Mouse (Mus musculus) left cerebral cortex, postnatal 36 days (tissue): Measurements from ENCODE around the gene Stard13. TPM values are rescaled to one million over a fixed set of nuclear protein-coding genes. Genes with fewer than 3 reads are reported as not detected.

Experiments used
- DNase-seq, 2 experiments: peaks; one replicate each; pipeline ENCODE4 v3.0.0; 2021 to 2022; ENCODE audit warnings: low spot score in 2 of 2, mixed read lengths in 1 of 2
- intact Hi-C: fragments of 180-260 bp; cut with DNase I; formaldehyde crosslinking; loops from one replicate; pipeline ENCODE4 v1.15.1; 2025
- total RNA-seq, 2 experiments: library from RNA; stranded (reverse); gene quantifications; 2 replicates each; pipeline ENCODE4 v1.2.3; 2021

Stard13 gene
- total RNA-seq, 2 experiments from 2014 or later: 10.1 to 11.1 TPM

DNA sequence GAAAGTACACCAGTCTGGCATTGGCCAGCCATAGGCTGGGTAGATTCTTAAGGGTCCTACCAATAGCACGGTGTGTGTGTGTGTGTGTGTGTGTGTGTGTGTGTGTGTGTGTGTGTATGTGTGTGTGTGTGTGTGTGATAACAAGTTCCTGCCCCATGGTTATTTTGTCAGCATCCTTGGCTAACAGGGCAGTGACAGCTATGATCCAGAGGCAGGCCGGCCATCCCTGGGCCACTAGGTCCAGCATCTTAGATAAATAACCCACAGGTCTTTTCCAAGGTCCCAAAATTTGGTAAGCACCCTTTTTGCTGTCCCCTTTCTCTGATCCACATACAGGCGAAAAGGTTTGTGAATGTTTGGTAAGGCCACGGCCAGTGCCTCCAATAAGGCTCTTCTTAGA, 231.6 kb downstream of the Stard13 start:
- DNase-seq: no peak
- intact Hi-C loops: no loop called here

DNA sequence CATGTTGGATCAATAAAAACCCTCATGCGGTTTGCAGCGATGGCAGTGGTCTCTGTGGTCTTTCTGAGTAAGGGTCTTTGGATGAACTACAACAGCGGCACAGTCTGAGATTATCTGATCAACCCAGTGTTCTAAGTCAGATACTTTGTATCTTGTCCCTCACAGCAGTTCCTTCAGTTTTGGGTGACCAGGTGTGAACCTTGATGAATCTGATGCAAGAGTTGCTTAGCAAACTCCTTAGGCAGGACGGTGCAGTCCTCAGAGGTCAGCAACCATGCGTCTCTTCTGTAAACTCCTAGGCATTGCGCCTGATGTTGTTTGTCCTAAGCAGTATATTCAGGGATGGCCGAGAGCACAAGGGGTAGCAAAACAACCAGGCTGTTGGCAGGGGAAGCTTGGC, 232.5 kb downstream of the Stard13 start:
- DNase-seq: no peak
- intact Hi-C loops: no loop called here

DNA sequence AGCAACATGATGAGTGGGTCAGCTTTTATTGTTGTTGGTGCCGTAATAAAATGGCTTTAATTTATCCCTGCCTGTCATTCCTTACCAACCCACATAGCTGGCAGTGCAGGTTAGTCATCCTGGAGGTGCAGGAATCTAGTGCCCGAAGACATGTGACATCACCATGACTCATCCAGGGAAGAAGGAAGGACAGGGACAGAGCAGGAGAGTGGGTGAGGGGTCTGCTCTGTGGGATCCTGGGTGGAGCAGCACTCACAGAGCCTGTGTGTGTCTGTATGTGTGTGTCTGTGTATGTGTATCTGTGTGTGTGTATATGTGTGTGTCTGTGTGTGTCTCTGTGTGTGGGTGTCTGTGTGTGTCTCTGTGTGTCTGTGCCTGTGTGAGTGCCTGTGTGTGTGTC, 237.1 kb downstream of the Stard13 start:
- intact Hi-C loops: no loop called here
- no peak for DNase-seq

DNA sequence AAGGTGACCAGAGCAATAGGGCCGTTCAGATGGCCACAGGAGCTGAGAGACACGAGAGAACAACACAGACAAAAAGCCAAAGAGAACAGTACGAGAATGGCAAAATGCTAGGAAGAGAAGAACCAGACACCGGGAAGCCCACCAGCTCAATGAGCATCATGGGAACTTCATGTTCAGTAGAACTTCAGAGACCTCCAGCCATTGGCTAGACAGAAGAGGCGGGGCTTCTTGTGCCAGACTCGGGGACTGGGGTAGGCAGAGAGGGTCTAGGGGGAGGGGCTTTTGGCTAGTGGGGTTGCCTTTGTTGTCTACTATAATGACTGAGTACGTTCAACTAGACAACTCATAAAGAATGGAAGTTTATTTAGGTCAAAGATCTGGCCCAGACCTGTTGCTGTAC, 239.5 kb downstream of the Stard13 start:
- intact Hi-C loops: no loop called here
- no peak for DNase-seq

Other genes with a start within 250 kb of the Stard13 start
- gene Gm42906, start 194.3 kb upstream of the Stard13 start, total RNA-seq: not detected